Mouse (Mus musculus): ENCODE data around the gene Ror2. TPM values are rescaled to one million over a fixed set of nuclear protein-coding genes. Genes with fewer than 3 reads are reported as not detected.

Gene Ror2
- total RNA-seq, 2 experiments from 2014 or later: not detected

GRCm38 (mm10) chr13:53233826-53234786 is 51.8 kb downstream of the Ror2 start:
- no peak for ATAC-seq (ENCODE audit: poor library complexity, severe bottlenecking)

GRCm38 (mm10) chr13:53233381-53233780 is 52.5 kb downstream of the Ror2 start:
- ATAC-seq (ENCODE audit: poor library complexity, severe bottlenecking): no peak

- no peak for ATAC-seq (ENCODE audit: poor library complexity, severe bottlenecking)
These were observed 53.5 kb downstream of the Ror2 start for GRCm38 (mm10) chr13:53232419-53232818.

GRCm38 (mm10) chr13:53230446-53231161 is 55.3 kb downstream of the Ror2 start:
- no peak for ATAC-seq (ENCODE audit: poor library complexity, severe bottlenecking)

GRCm38 (mm10) chr13:53227019-53227418 is 58.9 kb downstream of the Ror2 start:
- ATAC-seq (ENCODE audit: poor library complexity, severe bottlenecking): no peak

- ATAC-seq (ENCODE audit: poor library complexity, severe bottlenecking): no peak
These were observed 59.5 kb downstream of the Ror2 start for GRCm38 (mm10) chr13:53226461-53226860.

- ATAC-seq (ENCODE audit: poor library complexity, severe bottlenecking): no peak
These were observed 60.0 kb downstream of the Ror2 start for GRCm38 (mm10) chr13:53225925-53226324.

GRCm38 (mm10) chr13:53221176-53221575 is 64.7 kb downstream of the Ror2 start:
- ATAC-seq (ENCODE audit: poor library complexity, severe bottlenecking): no peak

GRCm38 (mm10) chr13:53219889-53220288 is 66.0 kb downstream of the Ror2 start:
- ATAC-seq (ENCODE audit: poor library complexity, severe bottlenecking): no peak

- ATAC-seq (ENCODE audit: poor library complexity, severe bottlenecking): no peak
These were observed 66.5 kb downstream of the Ror2 start for GRCm38 (mm10) chr13:53219391-53219790.

GRCm38 (mm10) chr13:53217396-53217975 is 68.4 kb downstream of the Ror2 start:
- ATAC-seq (ENCODE audit: poor library complexity, severe bottlenecking): no peak

GRCm38 (mm10) chr13:53211971-53212733 is 73.8 kb downstream of the Ror2 start:
- no peak for ATAC-seq (ENCODE audit: poor library complexity, severe bottlenecking)

- no peak for ATAC-seq (ENCODE audit: poor library complexity, severe bottlenecking)
These were observed 77.4 kb downstream of the Ror2 start for GRCm38 (mm10) chr13:53208556-53208955.

- no peak for ATAC-seq (ENCODE audit: poor library complexity, severe bottlenecking)
These were observed 80.6 kb downstream of the Ror2 start for GRCm38 (mm10) chr13:53205128-53205911.

- ATAC-seq (ENCODE audit: poor library complexity, severe bottlenecking): no peak
These were observed 83.5 kb downstream of the Ror2 start for GRCm38 (mm10) chr13:53202439-53202830.

- ATAC-seq (ENCODE audit: poor library complexity, severe bottlenecking): no peak
These were observed 84.1 kb downstream of the Ror2 start for GRCm38 (mm10) chr13:53201628-53202438.

- no peak for ATAC-seq (ENCODE audit: poor library complexity, severe bottlenecking)
These were observed 85.8 kb downstream of the Ror2 start for GRCm38 (mm10) chr13:53200121-53200520.

GRCm38 (mm10) chr13:53199262-53199661 is 86.7 kb downstream of the Ror2 start:
- no peak for ATAC-seq (ENCODE audit: poor library complexity, severe bottlenecking)

- no peak for ATAC-seq (ENCODE audit: poor library complexity, severe bottlenecking)
These were observed 89.2 kb downstream of the Ror2 start for GRCm38 (mm10) chr13:53196690-53197089.

All from megakaryocyte, adult 5-6 weeks (primary cell).